Mouse (Mus musculus) brain, embryonic 14.5 days (tissue): ENCODE measurements at regions not wholly inside any gene's neighbourhood (a gene's known extent, or its start where the extent isn't known, plus 50 kb on each side); places are given as distances from the start of the nearest gene placed in this dataset.

Experiments
- CTCF ChIP-seq: fragments of 200-500 bp; IDR thresholded peaks from 2 replicates; pipeline ENCODE4 v1.5.1; 2012; ENCODE audit warnings: inconsistent platforms, mild to moderate bottlenecking, moderate library complexity, borderline replicate concordance; ENCODE audit not compliant: insufficient read depth, insufficient read length; ENCODE audit errors: extremely low read depth
- POLR2A ChIP-seq: fragments of 200-500 bp; IDR thresholded peaks from 2 replicates; pipeline ENCODE4 v1.6.1; 2012; ENCODE audit warnings: mild to moderate bottlenecking, inconsistent platforms, borderline replicate concordance; ENCODE audit not compliant: poor library complexity, insufficient read depth, insufficient read length, severe bottlenecking; ENCODE audit errors: extremely low read depth

GRCm38 (mm10) chr14:110171162-110172117, 583.5 kb downstream of the Slitrk6 start:
- TF ChIP-seq CTCF: no peak
- TF ChIP-seq POLR2A: no peak
